Mouse (Mus musculus) telencephalon, adult 2 months (tissue): ENCODE measurements around the gene Ntm.

Experiments used
- DNase-seq: peaks from one replicate; pipeline ENCODE4 v3.0.0-alpha.2; 2011; ENCODE audit warnings: low read depth, low spot score

Ntm gene

GRCm38 (mm10) chr9:29060293-29060692, 902.6 kb downstream of the Ntm start:
- DNase-seq: no peak

- no peak for DNase-seq
These were observed 904.1 kb downstream of the Ntm start for GRCm38 (mm10) chr9:29058811-29059210.

DNA sequence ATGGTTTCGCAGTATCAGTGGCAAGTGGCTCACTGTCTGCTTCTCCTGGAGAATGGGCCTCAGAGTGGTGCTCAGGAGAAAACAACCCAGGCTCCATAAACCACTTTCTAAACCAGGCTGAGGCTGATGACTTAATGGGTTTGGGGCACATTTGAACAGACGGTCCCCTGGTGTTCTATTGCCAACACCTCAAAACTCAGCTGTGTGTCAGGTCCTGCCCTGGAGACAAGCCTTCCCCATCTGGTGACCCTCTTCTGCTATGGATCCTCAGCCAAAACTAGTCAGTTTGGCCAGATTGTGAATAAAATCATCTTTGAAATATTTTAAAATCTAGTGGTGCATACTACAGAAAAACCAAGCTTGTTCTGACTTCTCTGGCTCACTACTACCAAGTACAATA, 907.3 kb downstream of the Ntm start:
- DNase-seq: no peak

DNA sequence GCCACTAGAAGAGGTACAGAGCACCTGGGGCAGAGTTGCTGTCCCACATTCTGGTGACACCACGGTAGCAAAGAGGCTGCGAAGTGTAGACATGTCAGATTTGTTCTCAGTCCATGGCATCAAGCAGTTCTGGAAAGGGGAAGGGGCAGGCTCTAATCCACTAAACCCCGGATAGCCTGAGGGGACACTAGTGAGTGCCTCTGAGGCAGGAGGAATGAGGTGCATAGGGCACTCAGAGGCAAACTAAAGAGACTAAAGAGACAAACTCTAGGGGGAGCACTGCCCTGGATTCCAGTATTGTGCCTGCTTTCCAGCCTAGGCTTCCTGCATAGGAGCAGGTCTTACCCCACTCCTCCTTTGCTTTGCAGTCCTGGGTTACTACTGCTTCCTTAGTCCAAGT, 926.5 kb downstream of the Ntm start:
- DNase-seq: no peak

GRCm38 (mm10) chr9:29036058-29036457, 926.9 kb downstream of the Ntm start:
- peak; percentile 47 for DNase-seq

- DNase-seq: no peak
These were observed 936.5 kb downstream of the Ntm start for GRCm38 (mm10) chr9:29026410-29026809.

GRCm38 (mm10) chr9:29025603-29026002, 937.3 kb downstream of the Ntm start:
- no peak for DNase-seq

DNA sequence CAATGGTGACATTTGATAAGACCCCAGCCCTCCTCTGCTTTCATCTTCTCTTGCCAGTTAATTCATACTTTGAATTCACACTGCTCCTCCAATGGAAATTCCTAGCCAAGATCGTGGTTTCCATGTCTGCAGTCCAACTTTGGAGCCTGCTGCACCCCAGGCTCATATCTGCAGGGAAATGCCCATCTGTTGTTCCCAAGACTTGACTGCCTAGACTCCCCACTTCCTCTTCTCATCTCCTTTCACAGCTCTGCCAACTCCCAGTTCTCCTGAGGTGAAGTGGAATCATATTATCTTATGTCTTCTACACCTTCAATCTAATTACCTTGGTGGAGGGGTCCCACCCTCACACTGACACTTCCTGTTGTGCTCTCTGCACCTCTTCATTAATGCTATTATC, 937.8 kb downstream of the Ntm start:
- no peak for DNase-seq

DNA sequence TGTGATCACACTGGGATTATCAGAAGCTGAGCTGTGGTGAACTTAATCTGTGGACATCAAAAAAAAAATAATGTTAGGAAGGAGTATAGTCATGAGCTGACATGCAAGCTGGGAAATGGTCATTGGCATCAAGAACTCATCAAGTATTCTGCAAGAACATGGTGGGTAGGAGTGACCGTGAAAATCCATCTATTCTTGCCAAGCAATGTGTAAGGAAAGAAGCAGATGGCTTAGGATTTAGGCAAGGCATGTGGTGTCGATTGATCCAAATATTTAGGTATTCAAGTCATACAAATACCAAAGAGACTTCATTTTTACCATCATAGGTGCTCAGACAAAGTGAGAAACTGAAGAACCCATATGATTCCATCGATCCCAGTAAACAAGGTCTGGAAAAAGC, 946.1 kb downstream of the Ntm start:
- peak; percentile 55 for DNase-seq

GRCm38 (mm10) chr9:29013881-29014280, 949.1 kb downstream of the Ntm start:
- no peak for DNase-seq

- DNase-seq: no peak
These were observed 950.4 kb downstream of the Ntm start for GRCm38 (mm10) chr9:29012541-29012940.

DNA sequence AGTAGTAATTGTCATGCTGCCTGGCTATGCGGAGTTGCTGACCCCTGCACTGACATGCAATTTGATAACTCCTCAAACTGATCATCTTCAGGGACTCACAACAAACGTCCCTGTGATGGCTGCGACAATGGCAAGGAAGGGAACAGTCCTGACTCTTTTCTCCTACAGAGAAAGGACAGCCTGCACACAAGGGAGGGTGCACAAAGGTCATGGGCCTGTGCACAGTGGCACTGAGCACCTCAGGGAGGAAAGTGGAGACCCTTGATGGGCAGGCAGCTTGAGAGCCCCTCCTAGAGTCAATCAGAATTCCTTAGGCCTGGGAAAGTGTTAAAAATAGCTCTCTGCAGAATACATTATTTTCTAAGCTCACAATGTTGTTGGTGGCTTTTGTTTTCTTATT, 951.5 kb downstream of the Ntm start:
- no peak for DNase-seq

DNA sequence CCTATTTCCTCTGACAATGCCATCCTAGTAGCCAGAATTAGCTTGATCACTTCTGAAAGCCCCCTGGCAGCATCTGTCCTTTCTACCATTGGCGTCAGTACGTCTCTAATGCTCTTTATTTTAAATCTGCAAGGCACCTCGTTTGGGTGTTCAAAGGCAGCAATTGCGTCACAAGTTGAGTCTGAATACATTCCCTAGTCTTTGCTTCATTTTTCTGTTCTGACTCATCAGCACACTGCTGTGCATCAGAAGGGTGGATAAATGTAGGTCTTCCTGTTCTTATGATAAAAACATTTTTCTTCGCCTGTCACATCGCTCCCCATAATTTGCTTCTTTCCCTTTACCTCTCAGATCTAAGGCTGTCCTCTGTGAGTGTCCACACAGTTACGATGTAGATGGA, 958.4 kb downstream of the Ntm start:
- peak; percentile 62 for DNase-seq

- no peak for DNase-seq
These were observed 963.0 kb downstream of the Ntm start for GRCm38 (mm10) chr9:28999951-29000351.

DNA sequence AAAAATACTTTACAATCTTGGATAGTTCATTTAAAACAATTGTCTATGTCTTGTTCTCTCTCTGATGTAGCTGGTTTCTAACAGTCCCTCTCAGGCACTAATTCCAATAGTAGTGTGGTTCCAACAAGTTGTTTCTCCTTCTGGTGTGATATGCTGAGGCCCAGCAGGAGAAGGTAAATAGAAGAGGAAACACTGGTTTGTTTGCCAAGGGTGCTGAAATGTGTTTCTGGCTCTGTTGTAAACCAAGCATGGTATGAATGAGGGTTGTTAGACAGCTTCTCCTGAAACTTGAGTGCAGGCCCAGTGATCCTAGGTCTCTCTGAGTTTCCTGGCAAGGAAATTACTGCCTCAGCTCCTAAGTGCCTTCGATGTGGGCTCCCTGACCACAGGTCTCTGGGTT, 985.7 kb downstream of the Ntm start:
- no peak for DNase-seq

- DNase-seq: no peak
These were observed 993.5 kb downstream of the Ntm start for GRCm38 (mm10) chr9:28969455-28969854.
